Mouse (Mus musculus): ENCODE measurements around the gene Mapk8. TPM values are rescaled to one million over a fixed set of nuclear protein-coding genes. Genes with fewer than 3 reads are reported as not detected.

The Mapk8 gene
- polyA plus RNA-seq, 2 experiments: 2.9 to 9.1 TPM

- Histone ChIP-seq H3K36me3 (replicated peaks; ENCODE audit: control insufficient read depth, insufficient read depth, low read depth) (no peaks in the 10 kb centered on the region), H3K4me3 (ENCODE audit: insufficient read depth in 1 of 2, low read depth in 2 of 2, low read length in 2 of 2) (no peak overlapping the region), H3K4me2 (ENCODE audit: low read depth) (no peak overlapping the region), H3K9me3 (ENCODE audit: control insufficient read depth, low read length) (no peaks in the 10 kb centered on the region), H3K9ac (replicated peaks) (no peak overlapping the region), H3K4me1 (replicated peaks; ENCODE audit: control insufficient read depth in 2 of 2, insufficient read depth in 2 of 2, low read length in 1 of 2) (no peaks in the 10 kb centered on the region), H3K27ac (no peak overlapping the region), H3K27me3 (ENCODE audit: control insufficient read depth, insufficient read depth, low read length) (no peaks in the 10 kb centered on the region)
- TF ChIP-seq EP300 (IDR thresholded peaks at IDR 0.05; ENCODE audit: low read depth): no peak
- TF ChIP-seq CTCF (IDR thresholded peaks at IDR 0.05; ENCODE audit: low read depth): no peak
- DNase-seq (ENCODE audit: low read depth in 3 of 3, low spot score in 3 of 3) (no peak), ATAC-seq (ENCODE audit: insufficient read depth) (no peak)
- 46% methylated on average over 4 of the region's 4 CpGs for WGBS (ENCODE audit: insufficient replicate concordance)
Observed at GRCm38 (mm10) chr14:33331627-33332026, 115.3 kb downstream of the Mapk8 start.

DNA sequence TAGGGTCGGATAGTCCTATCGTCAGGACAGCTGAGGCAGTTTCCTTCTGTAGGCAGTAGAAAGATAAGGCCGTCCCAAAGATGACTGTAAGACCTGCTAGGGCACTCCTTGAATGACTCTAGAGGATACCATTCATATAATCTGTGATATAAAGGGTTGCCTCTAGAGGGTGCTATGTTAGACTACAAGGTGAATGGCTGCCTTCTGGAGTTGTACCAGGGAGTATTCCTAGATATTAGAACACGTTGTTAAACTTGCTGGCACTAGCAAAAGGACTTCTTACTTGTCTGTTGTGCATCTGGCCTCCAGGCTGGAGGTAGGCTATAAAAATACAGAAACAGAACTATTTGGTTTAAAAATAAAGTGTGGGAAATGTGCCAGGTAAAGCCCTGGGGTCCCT is 116.0 kb downstream of the Mapk8 start:
- H3K27ac ChIP-seq: no peak overlapping the region
- no peaks in the 10 kb centered on the region for H3K9me3 ChIP-seq (ENCODE audit: control insufficient read depth, low read length)
- H3K9ac ChIP-seq (replicated peaks): no peak overlapping the region
- no peak overlapping the region for H3K4me2 ChIP-seq (ENCODE audit: low read depth)
- no peaks in the 10 kb centered on the region for H3K36me3 ChIP-seq (replicated peaks; ENCODE audit: control insufficient read depth, insufficient read depth, low read depth)
- no peak for ATAC-seq (ENCODE audit: insufficient read depth)
- no peaks in the 10 kb centered on the region for H3K27me3 ChIP-seq (ENCODE audit: control insufficient read depth, insufficient read depth, low read length)
- H3K4me1 ChIP-seq (replicated peaks; ENCODE audit: control insufficient read depth in 2 of 2, insufficient read depth in 2 of 2, low read length in 1 of 2): no peaks in the 10 kb centered on the region
- no peak for DNase-seq (ENCODE audit: low read depth in 3 of 3, low spot score in 3 of 3)
- no peak overlapping the region for H3K4me3 ChIP-seq (ENCODE audit: insufficient read depth in 1 of 2, low read depth in 2 of 2, low read length in 2 of 2)
- 19% methylated on average over 4 of the region's 4 CpGs for WGBS (ENCODE audit: insufficient replicate concordance)
- TF ChIP-seq CTCF (IDR thresholded peaks at IDR 0.05; ENCODE audit: low read depth) (peak; percentile 27; the same call in 1 of the 2 replicates), EP300 (IDR thresholded peaks at IDR 0.05; ENCODE audit: low read depth) (no peak)

DNA sequence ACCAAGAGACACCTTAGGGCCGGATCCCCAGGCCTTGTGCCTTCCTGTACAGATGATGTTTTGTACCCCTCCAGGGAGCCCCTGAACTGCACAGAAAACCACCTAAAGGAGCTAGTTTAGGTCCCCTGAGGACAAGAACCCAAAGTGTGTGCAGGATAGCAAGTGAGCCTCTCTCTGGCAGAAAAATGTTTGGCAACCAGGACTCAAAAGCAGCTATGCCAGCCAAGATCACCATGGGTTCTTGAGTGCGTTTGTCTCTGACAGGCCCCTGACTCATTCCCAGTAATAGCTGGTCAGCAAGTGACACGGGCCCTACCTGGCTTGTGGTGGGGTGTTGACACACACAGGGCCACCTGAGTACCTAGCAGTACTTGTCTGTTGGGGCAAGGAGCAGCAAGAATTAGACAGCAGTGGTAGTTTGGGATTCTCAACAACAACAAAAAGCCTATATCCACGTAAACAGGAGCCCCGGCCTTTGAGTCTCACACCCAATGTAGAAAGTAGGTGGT is 117.6 kb downstream of the Mapk8 start:
- Histone ChIP-seq H3K9ac (replicated peaks) (no peak overlapping the region), H3K36me3 (replicated peaks; ENCODE audit: control insufficient read depth, insufficient read depth, low read depth) (no peaks in the 10 kb centered on the region), H3K27ac (no peak overlapping the region), H3K9me3 (ENCODE audit: control insufficient read depth, low read length) (no peaks in the 10 kb centered on the region), H3K27me3 (ENCODE audit: control insufficient read depth, insufficient read depth, low read length) (no peaks in the 10 kb centered on the region), H3K4me3 (ENCODE audit: insufficient read depth in 1 of 2, low read depth in 2 of 2, low read length in 2 of 2) (no peak overlapping the region), H3K4me1 (replicated peaks; ENCODE audit: control insufficient read depth in 2 of 2, insufficient read depth in 2 of 2, low read length in 1 of 2) (no peaks in the 10 kb centered on the region), H3K4me2 (ENCODE audit: low read depth) (no peak overlapping the region)
- DNase-seq (ENCODE audit: low read depth in 3 of 3, low spot score in 3 of 3) (no peak), ATAC-seq (ENCODE audit: insufficient read depth) (no peak)
- WGBS (ENCODE audit: insufficient replicate concordance): 74% methylated on average over 5 of the region's 5 CpGs
- no peak for TF ChIP-seq EP300 (IDR thresholded peaks at IDR 0.05; ENCODE audit: low read depth)
- no peak for TF ChIP-seq CTCF (IDR thresholded peaks at IDR 0.05; ENCODE audit: low read depth)

DNA sequence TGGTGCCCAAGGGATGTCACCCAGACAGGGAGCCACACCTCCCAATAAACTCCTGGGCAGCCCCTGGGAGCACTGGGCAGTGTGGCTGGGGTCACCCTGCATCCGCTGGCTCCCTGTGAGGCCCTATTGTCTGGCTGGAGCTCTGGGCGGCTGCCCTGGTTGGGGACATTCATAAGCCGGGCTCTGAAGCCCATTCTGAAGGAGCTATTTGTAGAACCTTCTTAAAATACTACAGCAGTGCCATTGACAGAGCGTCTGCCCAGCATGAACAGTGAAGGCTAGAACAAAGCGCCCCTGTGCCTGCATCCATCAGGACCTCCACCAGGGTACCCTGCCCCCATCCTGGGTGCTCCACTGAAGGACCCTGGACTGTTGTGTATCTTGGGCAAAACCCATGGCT is 118.6 kb downstream of the Mapk8 start:
- Histone ChIP-seq H3K27ac (no peak overlapping the region), H3K27me3 (ENCODE audit: control insufficient read depth, insufficient read depth, low read length) (no peaks in the 10 kb centered on the region), H3K4me1 (replicated peaks; ENCODE audit: control insufficient read depth in 2 of 2, insufficient read depth in 2 of 2, low read length in 1 of 2) (no peaks in the 10 kb centered on the region), H3K36me3 (replicated peaks; ENCODE audit: control insufficient read depth, insufficient read depth, low read depth) (no peaks in the 10 kb centered on the region), H3K4me3 (ENCODE audit: insufficient read depth in 1 of 2, low read depth in 2 of 2, low read length in 2 of 2) (no peak overlapping the region), H3K9ac (replicated peaks) (no peak overlapping the region), H3K9me3 (ENCODE audit: control insufficient read depth, low read length) (no peaks in the 10 kb centered on the region), H3K4me2 (ENCODE audit: low read depth) (no peak overlapping the region)
- 56% methylated on average over 5 of the region's 5 CpGs for WGBS (ENCODE audit: insufficient replicate concordance)
- ATAC-seq (ENCODE audit: insufficient read depth) (no peak), DNase-seq (ENCODE audit: low read depth in 3 of 3, low spot score in 3 of 3) (no peak)
- TF ChIP-seq CTCF (IDR thresholded peaks at IDR 0.05; ENCODE audit: low read depth): no peak
- no peak for TF ChIP-seq EP300 (IDR thresholded peaks at IDR 0.05; ENCODE audit: low read depth)

Other genes starting within 250 kb of the Mapk8 start
- 2.0 and 2.3 TPM in 2 replicates for gene Arhgap22, start 233.1 kb downstream of the Mapk8 start, polyA plus RNA-seq (2012; rRNA removed)
- gene Arhgap22, start 233.1 kb downstream of the Mapk8 start, polyA plus RNA-seq (2014; fragmentation: Nextera tagmentation; extraction: Ambion mirVana): 2.6 and 3.3 TPM in 2 replicates
- not detected in 2 replicates for gene Frmpd2, start 24.5 kb upstream of the Mapk8 start, polyA plus RNA-seq (2012; rRNA removed)
- not detected in 2 replicates for gene Frmpd2, start 24.5 kb upstream of the Mapk8 start, polyA plus RNA-seq (2014; fragmentation: Nextera tagmentation; extraction: Ambion mirVana)
- 0.06 TPM in 2 replicates for gene Ptpn20, start 142.0 kb upstream of the Mapk8 start, polyA plus RNA-seq (2012; rRNA removed)
- gene Ptpn20, start 142.0 kb upstream of the Mapk8 start, polyA plus RNA-seq (2014; fragmentation: Nextera tagmentation; extraction: Ambion mirVana): 0.06 and 0.10 TPM in 2 replicates

All from liver, embryonic 14.5 days (tissue).